Mouse (Mus musculus) lung, postnatal 14 days (tissue): ENCODE data around the gene Lyrm1.

Experiments
- DNase-seq: peaks from one replicate; pipeline ENCODE4 v3.0.0; 2021

Gene Lyrm1

DNA sequence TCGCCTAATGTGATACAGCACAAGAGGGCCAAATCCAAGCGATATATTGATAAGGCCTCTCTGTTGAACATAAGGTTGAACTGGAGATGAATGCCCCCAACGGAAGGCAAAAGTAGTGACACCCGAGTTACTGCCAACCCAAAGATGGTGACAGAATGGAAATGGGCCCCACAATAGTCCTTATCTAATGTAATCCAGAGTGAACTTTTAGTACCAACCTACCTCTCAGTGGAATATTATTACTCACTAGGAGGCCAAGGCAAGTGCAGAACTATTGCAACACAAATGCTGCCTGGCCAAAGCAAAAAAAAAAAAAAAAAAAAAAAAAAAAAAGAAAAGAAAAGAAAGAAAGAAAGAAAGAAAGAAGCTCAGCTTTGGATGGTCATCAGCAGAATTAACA, 2.9 kb upstream of the Lyrm1 start:
- no peak for DNase-seq

DNA sequence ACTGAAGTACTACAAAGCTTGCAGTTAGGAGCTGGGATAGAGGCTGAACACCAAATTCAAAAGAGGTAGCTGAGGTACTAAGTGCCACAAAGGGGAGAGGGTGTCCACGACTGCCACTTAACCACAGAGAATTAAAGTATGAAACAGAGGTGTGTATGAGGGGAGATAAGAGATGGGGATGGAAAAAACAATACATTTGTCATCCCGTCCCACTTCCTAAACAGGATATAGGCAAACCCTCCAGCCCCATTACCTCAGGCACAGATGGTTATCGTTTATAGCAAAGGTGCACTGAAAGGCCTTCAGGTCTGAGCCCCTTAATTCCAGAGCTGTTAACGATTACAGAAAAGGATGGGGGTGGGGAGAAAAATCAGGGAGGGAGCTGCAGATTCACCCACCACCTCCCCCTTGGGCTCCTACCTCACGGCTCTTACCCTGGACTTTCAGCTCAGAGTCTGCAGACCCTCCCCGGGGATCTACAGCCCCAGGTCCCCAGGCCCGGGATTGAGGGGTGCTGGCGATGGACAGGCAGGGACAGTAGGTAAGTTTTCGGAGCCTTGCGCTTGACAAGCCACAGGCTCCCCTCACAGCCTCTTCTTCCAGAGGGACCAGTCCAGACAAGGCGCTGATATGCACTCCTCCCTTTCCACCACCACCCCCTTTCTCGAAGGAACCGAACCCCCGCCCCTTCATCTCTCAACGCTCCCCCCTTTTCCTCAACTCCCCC, 680 bp upstream of the Lyrm1 start:
- no peak for DNase-seq

DNA sequence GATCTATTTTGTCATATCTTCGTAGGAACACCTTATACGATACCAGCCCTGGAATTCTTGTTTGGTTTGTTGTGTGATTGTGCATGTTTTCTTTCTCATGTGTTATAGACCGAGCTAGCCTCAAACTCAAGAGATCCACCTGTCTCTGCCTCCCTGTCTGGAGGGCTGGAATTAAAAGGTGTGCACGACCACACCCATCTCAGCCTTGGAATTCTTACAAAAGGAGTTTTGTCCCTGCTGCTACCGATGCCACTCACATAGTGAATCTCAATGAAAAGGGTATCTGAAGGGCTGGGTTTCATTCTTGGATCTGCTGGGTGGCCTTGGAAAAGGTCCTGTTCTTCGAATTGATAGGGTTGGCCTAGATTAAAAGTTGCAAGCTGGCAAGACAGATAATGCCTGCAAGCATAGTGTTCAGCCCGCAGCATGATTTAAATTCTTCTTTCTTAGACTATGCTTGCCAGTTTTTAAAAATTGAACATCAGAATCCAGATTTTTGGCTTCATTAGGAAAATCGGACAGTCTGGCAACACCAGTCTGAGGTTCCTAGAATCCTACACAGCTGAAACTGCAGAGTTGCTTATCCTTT, 2.0 kb downstream of the Lyrm1 start:
- DNase-seq, result no peak

DNA sequence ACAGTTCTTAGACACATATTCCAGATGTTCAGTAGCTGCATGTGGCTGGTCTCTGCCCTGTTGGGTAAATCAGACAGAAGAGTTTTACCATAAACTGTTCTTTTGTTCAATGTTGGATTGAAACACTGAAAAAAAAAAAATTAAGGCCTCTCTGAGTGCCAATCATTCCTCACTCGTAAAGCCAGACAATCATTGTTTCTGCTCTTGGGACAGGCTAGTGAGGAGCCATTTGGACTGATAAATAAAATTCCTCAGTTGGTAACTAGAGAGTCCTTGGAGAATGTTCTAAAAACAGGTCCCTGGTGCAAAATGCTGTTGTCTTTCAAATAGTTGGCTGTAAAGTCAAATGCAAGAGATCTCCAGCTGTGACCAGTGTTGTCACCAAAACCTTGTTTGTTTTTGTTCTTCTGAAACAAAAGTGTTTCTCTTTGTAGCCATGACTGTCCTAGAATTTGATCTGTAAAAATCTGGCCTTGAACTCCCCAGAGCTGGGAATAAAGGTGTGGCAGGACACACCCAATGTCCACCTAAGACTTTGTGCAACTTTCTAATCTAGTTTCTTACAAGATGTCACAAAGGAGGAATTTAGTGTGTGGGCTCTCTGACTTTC, 2.7 kb downstream of the Lyrm1 start:
- DNase-seq, result no peak

DNA sequence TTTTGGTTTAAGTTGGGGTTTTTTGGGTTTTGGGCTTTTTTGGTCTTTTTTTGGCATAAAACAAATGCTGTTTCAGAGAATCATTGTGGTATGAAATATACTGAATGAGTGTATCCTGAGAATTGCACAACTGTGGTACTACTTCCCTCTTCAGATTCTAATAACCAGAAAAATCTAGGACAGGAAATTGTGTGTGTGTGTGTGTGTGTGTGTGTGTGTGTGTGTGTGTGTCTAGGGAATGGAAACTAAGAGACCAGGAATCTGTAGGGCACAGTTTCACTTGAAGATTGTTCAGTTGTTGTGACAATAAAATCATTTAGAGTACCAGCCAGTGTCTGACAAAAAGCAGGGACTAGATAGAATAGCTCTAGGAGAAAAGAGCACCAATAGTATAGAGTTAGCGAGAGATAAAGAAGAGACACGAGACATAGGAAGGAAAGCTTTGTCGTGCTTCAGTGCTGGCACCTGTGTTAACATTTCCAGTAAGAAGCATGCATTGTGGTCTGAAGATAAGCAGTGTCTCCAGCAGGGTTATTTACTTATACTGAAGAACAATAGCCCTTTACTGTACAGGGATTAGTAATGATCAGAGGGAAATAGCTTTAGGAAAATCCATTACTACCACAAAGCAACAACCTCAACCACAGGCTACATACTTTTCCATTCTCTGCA, 3.9 kb downstream of the Lyrm1 start:
- DNase-seq, result no peak

DNA sequence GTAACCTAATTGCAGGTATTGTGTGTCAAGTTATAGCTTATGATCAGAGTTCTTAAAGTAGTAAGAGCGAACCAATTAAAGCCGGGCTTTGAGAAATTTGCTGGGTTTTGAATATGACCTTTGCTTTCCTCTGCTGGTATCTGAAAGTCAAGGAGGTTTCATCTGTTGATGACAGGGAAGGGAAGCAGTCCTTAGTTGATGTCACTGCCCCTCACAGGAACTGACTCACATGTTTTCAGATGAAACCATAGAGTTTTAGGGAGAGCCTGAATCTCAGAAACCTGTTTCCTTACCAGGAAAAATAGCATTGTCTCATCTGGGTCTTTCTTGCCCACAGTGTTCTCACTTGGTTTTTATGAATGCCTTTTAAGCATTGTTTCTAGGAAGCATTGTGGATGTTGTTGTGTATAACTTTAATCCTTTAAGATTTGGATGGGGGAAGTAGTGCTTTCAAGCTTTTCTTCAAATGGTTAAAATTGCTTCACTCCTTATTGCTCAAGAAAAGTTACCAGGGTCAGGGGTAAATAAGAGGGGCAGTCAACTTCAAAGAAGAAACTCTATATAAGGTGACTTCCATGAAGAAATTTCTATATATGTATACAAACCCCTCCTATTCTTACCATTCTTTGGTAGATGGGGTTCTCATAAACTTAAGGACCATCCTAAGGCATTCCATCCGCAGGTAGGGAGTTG, 11.0 kb downstream of the Lyrm1 start:
- no peak for DNase-seq

DNA sequence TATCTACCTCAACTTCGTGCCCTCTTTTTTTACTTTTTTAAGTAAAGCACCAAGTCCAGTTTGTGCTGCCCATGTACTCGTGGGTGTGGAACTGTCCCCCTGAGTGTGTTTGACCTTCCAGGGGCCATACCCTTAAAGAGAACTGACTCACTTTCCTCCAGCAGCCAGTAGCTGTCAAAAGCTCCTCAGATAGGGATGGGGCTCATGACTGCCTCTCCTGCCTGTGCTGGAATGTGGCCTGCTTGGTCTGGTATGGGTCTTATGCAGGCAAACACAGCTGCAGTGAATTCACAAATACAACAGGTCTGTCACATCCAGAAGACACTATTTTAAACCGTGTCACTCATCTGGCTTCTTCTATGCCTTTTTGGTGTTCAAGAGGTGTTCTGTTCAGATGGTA, 16.1 kb downstream of the Lyrm1 start:
- no peak for DNase-seq

DNA sequence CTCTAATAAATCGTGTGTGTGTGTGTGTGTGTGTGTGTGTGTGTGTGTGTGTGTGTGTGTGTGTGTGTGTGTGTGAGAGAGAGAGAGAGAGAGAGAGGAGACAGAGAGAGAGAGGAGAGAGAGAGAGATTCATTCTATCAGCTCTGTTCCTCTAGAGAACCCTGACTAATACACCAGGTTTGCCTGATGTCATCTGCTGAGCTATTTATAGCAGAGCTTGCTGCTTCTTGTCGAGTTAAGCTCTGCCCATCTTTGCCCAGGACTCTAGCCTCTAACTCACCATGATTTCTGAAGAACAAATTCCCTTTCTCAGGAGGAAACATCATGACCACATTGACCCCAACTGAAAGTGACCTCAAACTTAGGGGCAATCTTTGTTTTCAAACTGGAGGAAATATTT, 24.8 kb downstream of the Lyrm1 start:
- no peak for DNase-seq

DNA sequence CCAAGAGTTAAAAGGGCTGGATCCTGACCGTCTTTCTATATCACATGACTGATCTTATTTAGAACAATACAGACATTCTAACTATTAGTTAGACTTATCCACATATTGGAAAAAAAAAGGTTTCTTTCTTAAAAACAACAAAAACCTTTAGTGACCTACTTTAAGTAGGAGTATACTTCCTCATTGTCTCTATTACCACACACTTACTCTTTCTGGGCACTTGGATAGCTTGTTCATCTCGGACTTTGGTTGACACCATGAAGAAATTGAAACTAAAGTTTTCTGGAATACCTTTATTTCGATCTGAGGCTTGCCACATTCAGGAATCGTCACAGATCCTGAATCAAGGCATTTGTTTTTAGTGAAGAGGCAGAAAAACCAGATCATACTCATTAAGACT, 25.4 kb downstream of the Lyrm1 start:
- no peak for DNase-seq

DNA sequence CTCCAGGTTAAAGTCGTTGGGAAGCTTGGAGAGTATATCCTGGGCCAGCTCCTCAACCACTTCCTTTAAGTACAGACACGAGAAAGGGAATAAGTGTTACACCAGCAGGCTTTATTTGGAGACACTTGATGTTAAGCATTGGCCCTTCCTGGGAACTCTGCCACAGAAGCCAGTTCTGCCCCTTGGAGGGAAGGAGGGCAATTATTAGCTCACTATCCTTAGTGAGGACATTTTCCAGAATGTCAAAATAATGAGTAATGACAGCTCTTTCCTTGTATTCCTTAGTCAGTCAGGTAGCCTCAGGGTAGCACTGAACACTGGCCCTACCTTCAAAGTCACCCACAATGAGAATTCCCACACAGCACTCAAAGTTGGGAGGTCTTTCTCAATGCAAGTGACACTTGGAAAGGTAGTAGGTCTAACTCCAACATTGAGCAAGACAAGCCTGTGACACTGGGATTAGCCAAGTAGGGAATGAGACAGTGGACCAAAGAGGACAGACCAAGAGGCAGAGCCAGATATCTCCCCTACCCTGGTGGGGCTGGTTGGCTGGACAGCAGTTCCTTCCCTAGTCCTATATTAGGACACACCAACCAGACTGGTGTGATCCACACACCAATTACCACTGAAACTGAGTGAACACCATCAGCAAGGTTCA, 33.3 kb downstream of the Lyrm1 start:
- no peak for DNase-seq

DNA sequence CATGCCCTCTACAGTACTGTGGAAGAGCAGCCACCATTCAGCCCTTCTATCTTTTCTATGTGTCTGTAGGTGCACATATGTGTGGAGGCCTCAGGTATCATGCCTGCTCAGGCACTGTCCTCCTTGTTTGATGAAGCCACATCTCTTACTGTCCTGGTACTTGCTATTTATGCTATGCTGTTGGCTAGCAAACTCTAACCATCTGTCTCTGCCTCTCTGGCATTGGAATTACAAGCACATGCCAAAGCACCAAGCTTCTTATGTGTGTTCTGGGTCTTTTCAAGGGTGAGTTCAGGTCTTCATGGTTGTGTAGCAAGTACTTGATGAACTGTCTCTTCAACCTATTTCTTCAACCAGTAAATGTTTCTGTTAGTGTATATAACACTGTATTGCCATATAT, 40.7 kb downstream of the Lyrm1 start:
- DNase-seq, result no peak

DNA sequence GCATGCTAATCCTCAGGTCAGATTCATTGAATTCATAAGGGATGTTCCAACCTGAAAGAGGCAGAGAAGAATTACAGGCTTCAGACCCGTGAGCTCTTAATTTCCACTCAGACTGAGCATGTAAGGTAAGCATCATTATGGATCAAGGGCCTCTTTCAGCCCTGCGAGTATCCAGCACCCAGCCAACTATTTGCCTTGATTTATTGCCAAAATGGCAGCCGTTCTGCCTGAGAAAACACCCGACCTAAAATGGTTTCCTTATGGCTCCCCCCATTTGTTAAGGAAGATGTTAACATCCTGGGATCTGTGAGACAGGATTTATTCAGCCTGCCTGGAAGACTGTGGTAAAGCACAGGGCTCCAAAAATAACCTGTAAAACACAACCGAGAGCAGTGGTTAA, 41.4 kb downstream of the Lyrm1 start:
- DNase-seq, result no peak

DNA sequence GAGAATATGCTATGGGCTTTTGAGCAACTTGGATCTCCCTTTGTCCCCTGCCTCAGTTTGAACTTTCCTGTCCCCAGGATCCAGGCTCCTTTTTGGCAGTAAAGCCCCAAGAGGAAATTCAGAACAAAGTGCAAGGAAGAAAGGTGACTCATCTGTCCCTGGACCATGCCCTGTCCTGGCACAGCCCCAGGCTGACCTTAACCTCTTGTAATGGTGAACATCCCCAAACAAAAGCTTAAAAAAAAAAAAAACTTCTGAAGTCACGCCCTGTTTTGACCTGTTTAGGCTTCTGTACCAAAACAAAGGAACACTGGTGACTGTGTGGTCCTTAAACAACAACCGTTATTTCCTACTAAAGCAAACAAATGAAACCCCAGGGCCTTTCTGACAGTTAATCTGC, 45.9 kb downstream of the Lyrm1 start:
- peak; percentile 39 for DNase-seq

DNA sequence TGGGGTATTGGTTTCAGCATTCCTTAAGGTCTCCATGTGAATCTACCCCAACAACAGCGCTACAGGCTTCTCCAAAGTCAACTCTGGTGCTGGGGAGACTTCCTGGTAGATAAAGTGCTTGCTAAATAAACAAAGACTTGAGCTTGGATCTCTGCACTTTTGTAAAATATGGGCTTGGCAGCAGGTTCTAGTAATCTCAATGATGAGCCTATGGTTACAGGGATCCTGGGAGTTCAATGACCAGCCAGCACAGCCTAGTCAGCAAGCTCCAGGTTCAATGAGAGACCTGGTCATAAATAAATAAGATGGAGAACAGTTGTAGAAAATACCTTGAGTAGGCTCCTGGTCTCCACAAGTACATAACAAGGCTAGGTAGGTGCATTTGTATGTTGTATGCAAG, 58.4 kb downstream of the Lyrm1 start:
- no peak for DNase-seq

DNA sequence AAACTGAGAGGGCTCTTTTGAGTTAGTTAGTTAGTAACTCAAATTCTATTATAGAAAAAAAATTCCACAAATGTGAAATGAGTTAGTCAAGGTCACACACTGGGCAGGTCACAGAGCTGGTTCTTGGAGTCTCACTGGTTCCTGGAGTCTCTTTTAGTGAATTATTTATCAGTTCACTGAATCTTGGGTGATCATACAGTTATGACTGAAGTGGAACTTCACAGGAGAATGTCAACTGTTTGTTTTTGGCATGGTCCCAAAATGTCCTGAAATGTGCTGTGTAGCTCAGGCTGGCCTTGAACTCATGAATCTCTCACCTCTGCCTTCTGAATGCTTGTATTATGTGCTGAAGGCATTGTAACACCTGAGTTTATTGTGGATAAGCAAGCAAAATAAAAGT, 61.8 kb downstream of the Lyrm1 start:
- no peak for DNase-seq

DNA sequence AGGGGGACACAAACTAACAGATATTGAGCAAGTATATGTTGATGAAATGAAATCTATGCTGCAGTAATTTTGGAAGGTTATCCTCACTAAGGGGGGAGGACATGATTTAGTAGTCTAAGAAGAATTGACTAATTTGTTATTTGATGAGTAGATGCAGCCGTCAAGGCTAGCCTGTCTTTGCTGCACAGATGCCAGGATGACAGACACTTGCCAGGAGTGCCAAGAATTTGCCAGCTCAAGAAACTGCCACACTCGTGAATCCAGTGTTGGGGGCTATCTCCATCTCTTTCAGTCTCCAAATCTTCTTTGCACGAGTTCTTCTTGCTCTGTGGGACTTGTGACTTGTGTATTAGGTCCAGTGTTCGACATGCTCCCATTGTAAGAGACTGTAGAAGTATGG, 63.4 kb downstream of the Lyrm1 start:
- DNase-seq, result no peak

DNA sequence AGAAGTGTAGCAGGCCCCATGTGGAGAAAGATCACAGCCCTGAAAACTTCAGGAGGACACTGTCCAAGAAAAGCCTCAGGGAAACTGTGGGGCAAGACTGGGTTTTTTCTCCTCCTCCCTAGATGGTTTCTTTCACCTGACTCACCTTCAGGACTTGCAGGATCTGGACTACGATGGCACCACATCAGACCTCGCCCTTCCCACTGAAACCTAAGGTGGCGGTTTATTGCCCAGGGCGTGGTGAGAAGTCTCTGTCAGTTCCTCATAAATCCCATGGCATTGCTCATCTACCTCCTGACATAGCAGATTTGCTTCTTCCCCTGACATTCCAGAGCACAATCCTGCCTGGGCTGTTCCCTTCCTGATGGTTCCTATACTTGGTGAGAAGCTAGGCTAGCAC, 63.8 kb downstream of the Lyrm1 start:
- no peak for DNase-seq

DNA sequence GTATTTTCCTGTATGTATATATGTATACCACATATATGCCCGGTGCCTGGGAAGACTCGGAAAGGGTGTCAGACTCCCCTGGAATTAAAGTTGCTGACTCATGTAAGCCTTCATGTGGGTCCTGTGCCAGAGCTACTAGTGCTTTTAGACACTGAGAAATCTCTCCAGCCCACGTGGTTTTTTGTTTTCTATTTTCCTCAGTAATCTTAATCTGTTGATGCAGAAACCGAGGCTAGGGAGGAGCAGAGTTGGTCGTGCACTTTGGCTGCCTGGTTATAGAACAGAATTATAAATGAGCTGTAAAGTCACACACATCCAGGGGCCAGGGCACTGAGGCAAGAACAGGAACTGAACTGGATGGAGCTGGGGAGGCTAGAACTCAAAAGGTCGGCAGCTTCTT, 64.3 kb downstream of the Lyrm1 start:
- DNase-seq, result peak; percentile 21

DNA sequence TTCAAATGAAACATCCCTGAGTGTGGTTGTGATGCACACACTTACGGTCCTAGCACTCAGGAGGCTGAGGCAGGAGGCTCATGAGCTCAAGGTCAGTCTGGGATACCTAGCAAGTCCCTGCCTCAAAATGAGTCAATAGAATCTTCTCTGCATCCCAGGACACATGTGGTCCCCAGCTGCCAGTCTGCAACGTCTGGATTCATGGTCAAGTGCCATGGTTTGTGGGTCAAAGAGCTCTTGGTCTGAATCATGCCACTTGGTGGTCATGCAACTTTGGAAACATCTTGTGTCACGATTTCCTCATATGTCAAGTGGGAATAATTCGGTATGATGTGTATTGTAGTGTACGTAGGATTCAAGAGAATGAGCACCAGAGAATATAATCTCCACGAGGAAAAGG, 64.9 kb downstream of the Lyrm1 start:
- DNase-seq, result no peak

DNA sequence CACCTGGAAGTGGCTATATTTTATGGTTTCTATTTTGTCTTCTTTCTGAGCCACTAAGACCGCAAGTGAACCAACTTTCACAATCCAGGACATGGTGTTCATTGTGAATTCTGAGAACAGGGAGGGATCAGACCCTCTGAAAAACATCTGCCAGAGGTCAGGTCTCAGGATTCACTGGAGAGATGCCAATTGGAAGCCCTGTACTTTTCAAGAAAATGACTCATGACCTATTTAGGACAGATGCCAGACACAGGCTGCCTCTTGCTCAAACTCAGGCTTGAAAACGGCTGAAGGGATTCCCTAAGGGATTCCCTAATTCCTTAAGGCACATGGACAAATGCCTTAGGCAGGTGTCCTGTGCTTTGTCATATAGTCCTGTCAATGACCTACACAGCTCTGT, 65.4 kb downstream of the Lyrm1 start:
- peak; percentile 71 for DNase-seq

DNA sequence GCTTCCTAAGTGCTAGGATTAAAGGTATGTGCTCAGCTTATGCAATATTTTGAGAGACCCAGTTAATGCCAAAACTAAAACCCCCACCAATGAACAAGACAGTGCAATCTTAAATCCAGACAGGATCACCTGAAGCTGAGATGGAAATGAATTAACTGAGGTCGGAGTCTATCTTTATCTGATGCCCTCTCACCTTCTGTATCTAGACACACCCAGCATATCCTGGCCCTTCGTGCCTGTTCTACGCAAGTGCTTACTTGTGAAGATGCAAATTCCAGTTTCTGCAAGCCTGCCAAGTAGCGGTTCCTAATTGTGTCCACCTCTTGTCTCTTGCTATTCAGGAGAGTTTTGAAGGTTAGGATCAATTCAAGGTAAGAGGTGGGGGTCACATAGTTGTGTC, 69.5 kb downstream of the Lyrm1 start:
- DNase-seq, result no peak

DNA sequence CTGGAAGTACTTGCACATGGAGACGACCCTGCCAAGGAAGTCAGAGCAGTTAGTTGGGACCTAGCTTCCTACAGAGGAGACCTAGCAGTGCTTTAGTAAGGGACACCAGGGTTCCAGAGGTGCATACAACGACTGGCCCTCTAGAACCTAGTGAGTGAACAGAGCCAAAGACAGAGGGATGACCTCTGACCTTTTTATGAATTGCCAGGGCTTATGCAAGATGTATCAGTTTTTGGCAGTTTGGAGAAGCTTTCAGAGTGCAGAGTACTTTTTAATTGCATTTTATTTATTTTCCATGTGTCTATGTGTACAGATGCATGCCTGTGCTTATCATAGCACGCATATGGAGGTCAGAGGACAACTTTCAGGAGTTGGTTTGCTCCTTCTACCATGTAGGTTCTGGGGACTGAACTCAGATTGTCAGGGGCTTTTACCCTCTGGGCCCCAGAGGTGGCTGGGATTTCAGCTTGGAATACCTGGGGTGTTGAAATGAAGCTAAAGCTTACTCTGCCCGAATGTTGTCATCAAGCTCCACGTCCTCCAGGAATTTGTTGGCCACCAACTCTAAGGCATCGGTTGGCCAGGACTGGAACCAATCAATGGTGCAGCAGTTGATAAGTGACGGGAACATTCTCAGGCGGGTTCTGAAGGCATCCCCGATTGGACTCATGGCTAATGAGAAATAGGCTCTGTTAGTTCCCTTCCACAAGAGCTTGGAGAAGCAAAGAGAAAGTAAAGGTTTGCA, 70.2 kb downstream of the Lyrm1 start:
- DNase-seq, result no peak
